Mouse (Mus musculus): ENCODE results near the gene Gm382. TPM values are rescaled to one million over a fixed set of nuclear protein-coding genes. Genes with fewer than 3 reads are reported as not detected.

The Gm382 gene
- not detected in 2 replicates for polyA plus RNA-seq (2012)

DNA sequence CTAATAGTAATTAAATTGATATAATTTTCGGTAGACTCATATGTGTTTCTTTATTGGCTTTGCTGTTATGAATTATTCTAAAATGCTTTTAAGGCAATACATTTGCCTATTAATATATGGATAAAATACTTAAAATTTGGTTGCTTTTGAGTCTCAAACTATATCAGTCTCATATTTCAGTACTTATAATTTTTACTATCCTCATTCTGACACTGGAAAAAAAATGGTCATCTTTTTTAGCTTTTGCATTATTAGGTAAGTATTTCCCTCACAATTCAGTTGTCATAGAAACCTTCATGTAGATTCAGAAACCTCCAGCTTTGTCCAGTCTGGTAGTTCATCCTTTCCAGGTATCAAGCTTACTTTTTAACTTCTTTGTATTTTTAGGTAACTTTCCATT, at the start of gene Gm382:
TSS of gene Gm382 (plus strand) at position 301 of the 400 bp plus-strand sequence.
- no peak for TF ChIP-seq GATA1 (IDR thresholded peaks at IDR 0.05; ENCODE audit: low read length)

- TF ChIP-seq GATA1 (IDR thresholded peaks at IDR 0.05; ENCODE audit: low read length), result no peak
Observed at GRCm38 (mm10) chrX:127070179-127070578, 30.4 kb downstream of the Gm382 start.

GRCm38 (mm10) chrX:127091282-127091681, 51.5 kb downstream of the Gm382 start:
- no peak for TF ChIP-seq GATA1 (IDR thresholded peaks at IDR 0.05; ENCODE audit: low read length)

DNA sequence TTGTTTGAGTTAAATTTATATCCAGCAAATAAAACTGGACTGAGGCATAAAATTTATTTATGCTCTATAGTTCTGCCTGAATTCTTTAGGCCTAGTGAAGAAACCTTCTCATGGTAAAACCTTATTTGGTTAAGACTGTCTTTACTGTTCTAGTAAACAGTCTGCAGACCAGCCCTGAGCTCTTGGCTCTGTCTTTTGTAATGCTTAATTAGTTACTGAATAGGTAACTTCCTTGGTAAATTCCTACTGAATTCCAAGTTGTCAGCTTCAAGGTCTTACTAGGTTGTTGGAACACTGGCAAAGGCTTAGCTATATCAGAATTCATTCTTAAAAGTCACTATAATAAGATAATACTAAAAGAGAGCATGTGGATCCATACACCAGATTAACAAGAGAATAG, 53.3 kb downstream of the Gm382 start:
- TF ChIP-seq GATA1 (IDR thresholded peaks at IDR 0.05; ENCODE audit: low read length), result no peak

GRCm38 (mm10) chrX:127093961-127094360, 54.2 kb downstream of the Gm382 start:
- TF ChIP-seq GATA1 (IDR thresholded peaks at IDR 0.05; ENCODE audit: low read length), result no peak

GRCm38 (mm10) chrX:127104341-127104740, 64.6 kb downstream of the Gm382 start:
- TF ChIP-seq GATA1 (IDR thresholded peaks at IDR 0.05; ENCODE audit: low read length), result no peak

Other genes with a start within 250 kb of the Gm382 start
- not detected in 2 replicates for gene 4932411N23Rik, start 224.1 kb upstream of the Gm382 start, polyA plus RNA-seq (2012)

All from G1E-ER4 (cell line).